Mouse (Mus musculus): Measurements from ENCODE around the gene Golga2. TPM values are rescaled to one million over a fixed set of nuclear protein-coding genes. Genes with fewer than 3 reads are reported as not detected.
"Not testable (repeated sequence)": the region's sequence is repeated elsewhere in the genome, so short reads cannot be mapped to it uniquely, and the experiment has no call there.

Gene Golga2
- polyA plus RNA-seq, 2 experiments from 2014 or later, result 18.1 to 21.3 TPM

GRCm38 (mm10) chr2:32289578-32289977 lies 2.4 kb downstream of the Golga2 start:
- ATAC-seq, result no peak

DNA sequence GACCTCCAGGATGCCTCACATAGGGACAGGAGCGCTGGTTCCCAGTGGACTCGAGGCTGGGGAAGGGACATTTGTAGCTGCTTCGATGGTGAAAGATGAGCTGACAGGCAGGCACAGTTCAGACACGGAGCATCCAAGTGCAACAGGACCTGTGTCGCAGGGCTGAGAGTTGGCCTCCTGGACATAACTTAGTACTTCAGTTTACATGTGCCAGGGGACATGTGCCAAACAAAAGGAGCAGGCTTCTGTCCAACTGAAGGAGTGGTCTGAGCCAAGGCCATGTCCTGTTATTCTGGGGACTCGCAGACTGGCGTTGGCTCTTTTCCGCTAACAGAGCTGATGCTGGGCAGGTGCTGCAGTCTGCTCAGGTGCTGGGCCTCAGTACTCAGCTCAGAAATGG lies 7.2 kb downstream of the Golga2 start:
- ATAC-seq, result no peak

DNA sequence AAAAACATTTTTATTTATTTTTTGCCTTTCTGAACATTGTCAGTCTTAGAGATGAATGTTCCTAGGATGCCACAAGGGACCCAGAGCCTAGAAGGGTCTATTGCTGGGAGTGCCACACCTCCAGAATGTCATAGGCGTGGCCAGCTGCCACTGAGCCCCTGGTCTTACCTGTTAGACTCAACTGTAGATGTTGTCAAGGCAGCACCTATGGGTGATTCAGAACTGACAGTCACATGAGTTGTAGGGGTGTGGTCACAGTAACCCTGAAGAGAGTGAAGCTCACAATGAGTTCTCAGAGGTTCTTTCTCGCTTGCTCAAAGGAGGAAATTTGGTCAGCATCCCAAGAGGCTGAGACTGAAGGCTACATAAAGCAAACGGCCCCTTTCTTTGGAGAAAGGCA lies 8.1 kb downstream of the Golga2 start:
- no peak for ATAC-seq

DNA sequence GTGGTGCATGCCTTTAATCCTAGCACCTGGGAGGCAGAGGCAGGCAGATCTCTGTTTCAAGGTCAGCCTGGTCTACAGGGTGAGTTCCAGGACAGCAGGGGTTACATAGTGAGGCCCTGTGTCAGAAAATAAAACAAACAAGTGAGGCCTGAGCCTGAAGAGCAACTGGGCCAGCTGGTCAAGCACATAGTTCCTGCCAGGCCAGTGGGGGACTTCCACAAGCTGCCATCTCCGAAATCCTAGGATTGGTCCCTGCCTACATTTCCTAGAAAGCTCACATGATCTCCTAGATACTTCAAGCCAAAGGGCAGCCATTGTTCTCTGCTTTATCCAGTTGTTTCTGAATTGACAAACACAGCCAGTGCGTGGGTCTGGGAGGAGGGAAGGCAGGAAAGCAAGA lies 8.7 kb downstream of the Golga2 start:
- ATAC-seq, result not testable (repeated sequence)

- no peak for ATAC-seq
Measured at GRCm38 (mm10) chr2:32299469-32299868, 12.3 kb downstream of the Golga2 start.

GRCm38 (mm10) chr2:32302952-32303351 lies 15.8 kb downstream of the Golga2 start:
- no peak for ATAC-seq

DNA sequence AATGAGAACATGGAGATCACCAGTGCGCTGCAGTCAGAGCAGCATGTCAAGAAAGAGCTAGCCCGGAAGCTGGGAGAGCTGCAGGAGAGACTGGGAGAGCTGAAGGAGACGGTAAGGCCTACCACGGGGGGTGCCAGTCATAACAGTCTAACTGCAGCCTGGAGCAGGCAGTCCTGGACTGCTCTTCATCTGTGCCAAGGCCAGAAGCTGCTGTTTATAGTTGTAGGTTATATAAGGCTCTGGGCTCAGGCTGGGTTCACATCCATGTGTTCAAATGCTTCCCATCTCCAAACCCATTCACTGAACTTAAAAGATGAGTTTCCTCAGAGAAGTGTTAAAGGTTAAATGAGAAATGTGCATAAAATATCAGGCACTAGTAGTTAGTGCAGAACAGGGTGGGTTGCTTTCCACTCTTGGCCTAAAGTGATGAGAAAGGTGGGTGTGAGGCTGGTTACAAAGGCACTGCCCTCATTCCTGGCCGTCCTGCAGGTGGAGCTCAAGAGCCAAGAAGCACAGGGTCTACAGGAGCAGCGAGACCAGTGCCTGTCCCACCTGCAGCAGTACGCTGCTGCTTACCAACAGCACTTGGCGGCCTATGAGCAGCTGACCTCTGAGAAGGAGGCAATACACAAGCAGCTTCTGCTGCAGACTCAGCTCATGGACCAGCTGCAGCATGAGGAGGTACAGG lies 17.1 kb downstream of the Golga2 start:
- ATAC-seq, result no peak

- ATAC-seq, result no peak
Measured at GRCm38 (mm10) chr2:32305668-32306067, 18.5 kb downstream of the Golga2 start.

DNA sequence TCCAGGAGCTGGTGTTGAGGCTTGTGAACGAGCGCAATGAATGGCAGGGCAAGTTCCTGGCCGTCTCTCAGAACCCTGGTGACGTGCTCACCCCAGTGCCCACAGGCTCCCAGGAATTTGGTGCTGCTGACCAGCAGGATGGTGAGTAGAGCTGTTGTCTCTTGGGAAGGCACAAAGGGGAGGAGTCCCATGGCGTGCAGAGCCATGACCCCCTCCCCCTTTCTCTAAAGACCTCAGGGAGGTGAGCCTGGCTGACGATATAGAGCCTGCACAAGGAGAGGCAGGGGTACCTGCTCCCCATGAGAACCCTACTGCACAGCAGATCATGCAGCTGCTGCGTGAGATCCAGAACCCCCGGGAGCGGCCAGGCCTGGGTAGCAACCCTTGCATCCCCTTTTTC lies 19.0 kb downstream of the Golga2 start:
- no peak for ATAC-seq

- no peak for ATAC-seq
Measured at GRCm38 (mm10) chr2:32307247-32307798, 20.1 kb downstream of the Golga2 start.

- no peak for ATAC-seq
Measured at GRCm38 (mm10) chr2:32307941-32308760, 21.0 kb downstream of the Golga2 start.

DNA sequence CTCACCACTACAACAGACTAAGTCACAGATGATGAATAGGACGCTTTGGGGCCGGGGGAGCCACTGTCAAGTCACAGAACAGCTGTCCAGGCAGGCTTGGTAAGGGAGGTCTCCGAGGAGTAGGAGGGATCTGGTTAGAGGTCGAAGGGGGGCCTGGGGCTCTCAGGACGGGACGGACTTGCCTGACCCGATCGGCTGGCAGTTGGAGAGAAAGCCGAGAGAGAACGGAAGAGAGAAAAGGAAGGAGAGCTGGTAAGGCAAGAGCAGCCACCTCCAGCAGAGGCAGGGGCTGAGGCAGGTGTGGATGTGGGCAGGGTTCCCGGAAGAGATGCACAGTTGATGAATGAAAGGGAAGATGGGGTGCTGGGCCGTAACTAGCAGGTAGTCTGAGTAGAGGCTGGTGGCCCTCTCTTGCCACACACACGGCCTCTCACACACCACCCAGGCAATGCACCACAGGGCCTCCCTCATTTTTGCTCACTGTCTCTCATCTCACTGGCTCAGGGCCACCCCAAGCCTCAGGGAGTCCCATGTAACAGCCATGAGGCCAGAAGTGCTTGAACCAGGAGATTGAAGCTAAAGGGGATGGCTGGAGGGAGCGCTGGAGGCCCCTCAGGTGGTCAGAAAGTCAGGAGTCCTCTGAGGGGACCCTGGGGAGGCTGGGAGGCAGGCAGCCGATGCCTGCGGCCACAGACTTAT lies 21.8 kb downstream of the Golga2 start:
- ATAC-seq, result no peak

DNA sequence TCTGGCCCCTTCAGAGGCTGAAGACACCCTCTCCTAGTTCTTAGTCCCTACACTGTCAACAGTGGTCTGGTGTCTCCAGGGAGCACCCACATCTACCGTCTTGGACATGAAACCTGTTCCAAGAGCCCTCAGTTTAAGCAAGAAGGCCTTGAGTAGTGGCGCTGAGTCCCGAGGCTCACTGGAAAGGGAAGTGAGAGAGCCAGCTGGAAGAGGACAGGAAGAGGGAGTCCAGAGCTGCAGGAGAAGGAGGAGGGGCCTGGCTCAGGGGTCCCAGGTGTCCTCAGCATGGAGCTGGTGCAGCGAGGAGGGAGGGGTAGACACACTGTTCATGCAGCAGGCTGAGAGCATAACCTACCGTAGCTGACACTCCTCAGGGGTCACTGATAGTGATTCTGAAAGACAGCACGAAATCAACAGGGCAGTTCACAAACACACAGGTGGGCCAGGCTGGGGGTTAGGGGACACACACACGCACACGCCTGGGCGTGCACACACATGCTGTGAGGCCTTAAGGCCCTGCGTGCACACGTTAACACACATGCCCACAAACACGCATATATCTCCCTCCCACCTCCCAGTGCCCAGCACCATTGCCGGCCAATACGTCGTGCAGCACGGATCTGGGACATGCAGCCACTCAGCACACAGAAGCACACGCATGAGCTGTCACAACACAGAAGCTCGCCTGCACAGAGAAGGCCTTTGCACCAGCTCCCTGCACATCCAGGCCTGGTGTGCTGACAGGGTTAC lies 23.1 kb downstream of the Golga2 start:
- no peak for ATAC-seq

DNA sequence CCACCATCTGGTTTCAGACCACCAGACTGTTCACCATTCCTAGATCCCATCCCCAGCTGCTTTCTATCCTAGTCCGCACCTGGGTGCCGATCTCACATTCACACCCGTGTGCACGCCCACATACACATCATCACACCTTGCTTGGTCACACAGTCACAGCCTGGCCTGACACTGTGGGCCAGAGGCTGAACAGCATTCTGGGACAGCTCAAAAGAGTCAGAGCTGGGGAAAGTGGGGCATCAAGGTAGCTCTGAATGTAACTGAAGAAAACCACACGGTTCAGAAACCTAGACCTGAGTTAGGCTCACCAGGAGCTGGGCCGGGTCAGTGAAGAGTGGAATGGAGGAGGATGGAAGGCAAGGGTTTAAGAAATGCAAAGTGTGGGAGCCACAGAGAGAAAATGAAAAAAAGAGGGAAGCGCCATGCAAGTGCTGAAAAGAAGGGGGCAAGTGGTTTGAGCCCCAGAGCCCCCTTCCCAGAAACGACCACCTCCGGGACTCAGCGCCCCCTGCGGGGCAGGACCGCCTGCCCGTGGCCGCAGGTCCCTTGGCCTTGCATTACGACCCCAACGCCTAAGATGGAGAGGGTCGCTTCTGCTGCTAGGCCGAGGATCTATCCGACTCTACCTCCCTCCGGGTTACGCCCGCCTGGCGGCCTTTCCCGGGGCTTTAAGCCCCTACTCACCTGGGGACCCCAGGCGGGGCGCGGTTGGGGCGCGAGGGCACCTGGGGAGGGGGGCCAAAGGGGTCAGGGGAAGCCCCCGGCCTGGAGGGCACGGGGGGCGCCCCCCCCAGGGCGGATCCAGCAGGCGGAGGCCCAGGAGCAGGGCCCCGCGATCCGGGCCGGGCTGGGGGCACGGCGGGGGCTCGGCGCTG lies 24.5 kb downstream of the Golga2 start:
- no peak for ATAC-seq

- peak; percentile 85 for ATAC-seq
Measured at GRCm38 (mm10) chr2:32312318-32312964, 25.3 kb downstream of the Golga2 start.

DNA sequence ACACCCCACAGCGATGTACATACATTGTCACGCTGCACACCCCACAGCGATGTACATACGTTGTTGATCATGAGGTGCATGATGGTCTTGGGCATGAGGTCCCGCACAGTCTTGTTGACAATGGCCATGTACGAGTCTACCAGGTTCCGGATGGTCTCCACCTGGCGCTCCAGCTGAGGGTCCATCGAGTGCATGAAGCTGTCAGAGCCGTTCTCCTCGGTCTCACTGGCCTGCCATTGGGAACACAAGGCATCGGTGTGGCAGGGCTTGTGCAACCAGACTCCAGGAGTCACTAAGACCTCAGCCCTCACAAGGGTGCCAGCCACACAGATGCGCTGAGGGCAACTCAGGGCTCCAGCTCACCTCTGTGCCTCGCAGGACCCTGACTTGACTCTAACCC lies 27.6 kb downstream of the Golga2 start:
- no peak for ATAC-seq

DNA sequence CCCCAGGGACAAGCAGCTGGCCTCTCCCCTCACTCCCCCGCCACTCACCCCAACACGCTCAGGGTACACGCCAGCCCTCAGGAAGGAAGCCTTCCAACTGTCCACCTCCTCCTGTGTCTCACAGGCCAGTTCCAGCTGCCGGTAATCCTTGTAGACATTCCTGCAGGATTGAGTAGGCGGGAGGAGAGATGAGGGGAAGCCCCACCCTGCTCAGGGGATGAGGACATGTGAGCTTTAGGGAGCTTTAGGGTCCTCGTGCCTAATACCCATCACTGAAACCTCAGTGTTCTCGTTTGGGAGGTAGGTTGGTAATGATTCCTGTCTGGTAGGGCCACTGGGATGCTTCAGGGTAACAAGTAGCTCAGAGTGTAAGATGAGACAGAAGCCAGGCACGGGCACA lies 28.6 kb downstream of the Golga2 start:
- no peak for ATAC-seq

GRCm38 (mm10) chr2:32316887-32317656 lies 29.9 kb downstream of the Golga2 start:
- no peak for ATAC-seq

DNA sequence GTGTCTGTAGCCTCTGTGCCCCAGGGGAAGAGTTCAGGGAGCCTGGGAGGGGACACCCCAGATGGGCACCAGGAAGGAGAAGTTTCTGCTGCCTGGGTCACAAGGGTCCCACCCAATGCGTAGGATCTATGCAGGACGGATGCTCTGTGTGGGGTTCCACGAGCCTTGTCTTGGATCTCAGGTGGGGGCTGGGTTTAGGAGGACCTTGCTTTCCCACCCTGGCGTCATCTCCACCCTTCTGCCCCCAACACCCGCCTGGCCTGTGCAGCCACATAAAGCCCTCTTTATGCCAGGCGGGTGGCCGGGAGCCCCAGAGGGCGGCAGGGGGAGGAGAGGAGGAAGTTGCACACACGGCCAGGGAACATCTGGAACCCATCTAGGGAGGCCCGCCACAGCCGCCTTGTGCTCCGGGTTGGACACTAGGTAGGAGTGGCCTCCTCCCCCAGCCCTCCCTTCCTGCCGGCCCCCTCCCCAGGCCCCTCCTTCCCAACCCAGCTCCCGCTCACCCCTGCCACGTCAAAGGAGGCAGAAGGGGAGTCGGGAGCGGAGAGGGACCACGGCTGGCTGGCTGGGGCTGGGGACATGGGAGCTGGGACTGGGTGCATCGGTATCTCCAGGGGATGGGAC lies 30.7 kb downstream of the Golga2 start:
- ATAC-seq, result no peak
